Mouse (Mus musculus): ENCODE measurements around the gene Ptprd.

DNA sequence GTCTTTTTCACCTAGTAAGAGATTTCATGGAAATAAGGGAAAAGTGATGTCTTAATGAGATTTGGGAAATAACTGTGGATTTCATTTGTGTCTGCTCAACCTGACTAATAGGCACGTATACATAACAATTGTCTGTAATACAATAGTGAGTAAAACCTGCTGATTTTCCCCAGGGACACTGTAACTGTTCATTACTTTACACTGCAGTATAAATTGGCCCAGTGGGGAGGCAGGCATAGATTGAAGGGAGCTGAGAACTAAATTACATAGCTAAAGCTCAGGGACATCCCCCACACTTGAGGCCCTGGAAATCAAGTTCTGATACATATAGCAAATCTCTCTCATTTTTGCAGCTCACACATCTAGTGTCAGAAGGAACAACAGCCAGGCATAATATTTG is 209.7 kb downstream of the Ptprd start:
- TF ChIP-seq CTCF (conservative IDR thresholded peaks at IDR 0.05; ENCODE audit: low read length) (no peak), NANOG (IDR thresholded peaks at IDR 0.05; ENCODE audit: borderline replicate concordance, low read length) (peak; percentile 52; the same call in 1 of the 2 replicates)
